Mouse (Mus musculus) forebrain, embryonic 16.5 days (tissue): ENCODE results near the gene Hist4h4. TPM values are rescaled to one million over a fixed set of nuclear protein-coding genes. Genes with fewer than 3 reads are reported as not detected.
"Not testable (repeated sequence)": the region's sequence is repeated elsewhere in the genome, so short reads cannot be mapped to it uniquely, and the experiment has no call there.

Source experiments
- ATAC-seq: fragments of 200-750 bp; cut with Nextera tagmentation; 2 replicates; pipeline ENCODE4 v1.8.0; 2017; ENCODE audit warnings: mild to moderate bottlenecking, moderate library complexity
- H3K27ac ChIP-seq: fragments of 300-500 bp; sonication (generic); 2 replicates; pipeline ENCODE4 v1.5.1; 2014; ENCODE audit warnings: low read length, control low read depth
- H3K27me3 ChIP-seq: fragments of 300-500 bp; sonication (generic); replicated peaks from 2 replicates; pipeline ENCODE4 v1.6.1; 2014; ENCODE audit warnings: low read length; ENCODE audit not compliant: control insufficient read depth, insufficient read depth
- H3K36me3 ChIP-seq: fragments of 300-500 bp; sonication (generic); 2 replicates; pipeline ENCODE4 v1.6.1; 2014; ENCODE audit not compliant: control insufficient read depth, insufficient read depth
- H3K4me1 ChIP-seq: fragments of 300-500 bp; sonication (generic); replicated peaks from 2 replicates; pipeline ENCODE4 v1.6.1; 2014; ENCODE audit warnings: low read length; ENCODE audit not compliant: control insufficient read depth, insufficient read depth
- H3K4me2 ChIP-seq: fragments of 300-500 bp; sonication (generic); 2 replicates; pipeline ENCODE4 v1.6.1; 2014; ENCODE audit warnings: mild to moderate bottlenecking, low read length, control low read depth
- H3K4me3 ChIP-seq: fragments of 300-500 bp; sonication (generic); replicated peaks from 2 replicates; pipeline ENCODE4 v1.5.1; 2014; ENCODE audit warnings: mild to moderate bottlenecking, low read length, control low read depth
- H3K9ac ChIP-seq: fragments of 300-500 bp; sonication (generic); replicated peaks from 2 replicates; pipeline ENCODE4 v1.6.1; 2014; ENCODE audit warnings: low read depth, low read length, control low read depth
- H3K9me3 ChIP-seq: fragments of 300-500 bp; sonication (generic); 2 replicates; pipeline ENCODE4 v1.6.1; 2016; ENCODE audit warnings: low read length; ENCODE audit not compliant: control insufficient read depth
- WGBS: fragments of 180-500 bp; shearing (Covaris S2); extraction: QIAGEN DNeasy Blood & Tissue Kit; methylation state at CpG from one replicate; pipeline ENCODE4 v1.1.7; 2014; 5-methylcytosine and 5-hydroxymethylcytosine counted together
- polyA plus RNA-seq: library from polyadenylated mRNA; unstranded; fragments of >200 nt; fragmentation: Nextera tagmentation; extraction: Ambion mirVana; gene quantifications from 2 replicates; pipeline ENCODE4 v1.2.1, GENCODE M21; 2015

Hist4h4 gene
- polyA plus RNA-seq, 1 experiment from 2014 or later, result 0.62 TPM

GRCm38 (mm10) chr6:136797874-136798693 lies 6.1 kb downstream of the Hist4h4 start:
- H3K36me3 ChIP-seq, H3K4me3 ChIP-seq, H3K4me2 ChIP-seq, ATAC-seq, H3K27ac ChIP-seq, H3K9me3 ChIP-seq, H3K9ac ChIP-seq, H3K27me3 ChIP-seq: not testable (repeated sequence)
- H3K4me1 ChIP-seq, result peaks cover 12% of the 10 kb centered on the region
- 92% methylated on average over 3 of the region's 3 CpGs for WGBS

- Histone ChIP-seq H3K36me3 (no peaks in the 10 kb centered on the region), H3K9me3 (no peaks in the 10 kb centered on the region), H3K27me3 (0 out of 2 replicates have a peak, but pooled peaks cover 2% of the 10 kb centered on the region), H3K4me1 (peaks cover 10% of the 10 kb centered on the region), H3K9ac (no peak overlapping the region), H3K4me2 (no peak overlapping the region), H3K27ac (no peak overlapping the region), H3K4me3 (no peak overlapping the region)
- WGBS, result 53% methylated on average over 6 of the region's 6 CpGs
- ATAC-seq, result no peak
Measured at GRCm38 (mm10) chr6:136795850-136796249, 8.4 kb downstream of the Hist4h4 start.

GRCm38 (mm10) chr6:136795110-136795509 lies 9.1 kb downstream of the Hist4h4 start:
- H3K27ac ChIP-seq, result no peak overlapping the region
- ATAC-seq, result no peak
- no peak overlapping the region for H3K9ac ChIP-seq
- H3K4me3 ChIP-seq, result no peak overlapping the region
- 65% methylated on average over 1 of the region's 1 CpGs for WGBS
- no peak overlapping the region for H3K4me2 ChIP-seq
- H3K36me3 ChIP-seq, result no peaks in the 10 kb centered on the region
- H3K27me3 ChIP-seq, result 0 out of 2 replicates have a peak, but pooled peaks cover 2% of the 10 kb centered on the region
- no peaks in the 10 kb centered on the region for H3K9me3 ChIP-seq
- peaks cover 10% of the 10 kb centered on the region for H3K4me1 ChIP-seq

- Histone ChIP-seq H3K4me1 (peaks cover 10% of the 10 kb centered on the region), H3K4me3 (peak overlapping the region; percentile 35), H3K4me2 (peak overlapping the region; percentile 69), H3K27ac (no peak overlapping the region), H3K36me3 (no peaks in the 10 kb centered on the region), H3K27me3 (0 out of 2 replicates have a peak, but pooled peaks cover 2% of the 10 kb centered on the region), H3K9ac (peak overlapping the region; percentile 36), H3K9me3 (no peaks in the 10 kb centered on the region)
- no peak for ATAC-seq
- WGBS, result under 1% methylated on average over 23 of the region's 24 CpGs
Measured at GRCm38 (mm10) chr6:136793831-136794525, 10.2 kb downstream of the Hist4h4 start.

- Histone ChIP-seq H3K36me3 (no peaks in the 10 kb centered on the region), H3K4me3 (peak overlapping the region; percentile 35), H3K9ac (no peak overlapping the region; the same call in 1 of the 2 replicates), H3K4me1 (peaks cover 10% of the 10 kb centered on the region), H3K27ac (no peak overlapping the region), H3K27me3 (0 out of 2 replicates have a peak, but pooled peaks cover 2% of the 10 kb centered on the region), H3K4me2 (peak overlapping the region; percentile 69), H3K9me3 (no peaks in the 10 kb centered on the region)
- 27% methylated on average over 16 of the region's 16 CpGs for WGBS
- no peak for ATAC-seq
Measured at GRCm38 (mm10) chr6:136792884-136793758, 11.1 kb downstream of the Hist4h4 start.

GRCm38 (mm10) chr6:136789391-136789971 lies 14.7 kb downstream of the Hist4h4 start:
- H3K9me3 ChIP-seq, result no peaks in the 10 kb centered on the region
- no peak for ATAC-seq
- no peak overlapping the region for H3K27ac ChIP-seq
- peaks cover 10% of the 10 kb centered on the region for H3K4me1 ChIP-seq
- no peak overlapping the region for H3K9ac ChIP-seq
- no peaks in the 10 kb centered on the region for H3K36me3 ChIP-seq
- H3K4me2 ChIP-seq, result no peak overlapping the region
- H3K4me3 ChIP-seq, result no peak overlapping the region
- H3K27me3 ChIP-seq, result 0 out of 2 replicates have a peak, but pooled peaks cover 2% of the 10 kb centered on the region
- WGBS, result 80% methylated on average over 5 of the region's 5 CpGs

- no peak for ATAC-seq
- Histone ChIP-seq H3K4me3 (no peak overlapping the region), H3K9ac (no peak overlapping the region), H3K27ac (no peak overlapping the region), H3K36me3 (no peaks in the 10 kb centered on the region), H3K4me1 (no peaks in the 10 kb centered on the region), H3K27me3 (no peaks in the 10 kb centered on the region), H3K4me2 (no peak overlapping the region), H3K9me3 (no peaks in the 10 kb centered on the region)
- 73% methylated on average over 9 of the region's 9 CpGs for WGBS
Measured at GRCm38 (mm10) chr6:136782761-136783160, 21.5 kb downstream of the Hist4h4 start.

GRCm38 (mm10) chr6:136782146-136782545 lies 22.1 kb downstream of the Hist4h4 start:
- Histone ChIP-seq H3K9ac (no peak overlapping the region), H3K9me3 (no peaks in the 10 kb centered on the region), H3K4me3 (no peak overlapping the region)

More at GRCm38 (mm10) chr6:136782146-136782545, 22.1 kb downstream of the Hist4h4 start:
- H3K36me3 ChIP-seq, result no peaks in the 10 kb centered on the region
- H3K4me1 ChIP-seq, result no peaks in the 10 kb centered on the region
- no peaks in the 10 kb centered on the region for H3K27me3 ChIP-seq
- 85% methylated on average over 12 of the region's 12 CpGs for WGBS
- H3K27ac ChIP-seq, result no peak overlapping the region
- no peak for ATAC-seq
- H3K4me2 ChIP-seq, result no peak overlapping the region
